Mouse (Mus musculus): ENCODE data around the gene Plcb3. TPM values are rescaled to one million over a fixed set of nuclear protein-coding genes. Genes with fewer than 3 reads are reported as not detected.
"Not testable (repeated sequence)": the region's sequence is repeated elsewhere in the genome, so short reads cannot be mapped to it uniquely, and the experiment has no call there.

Gene Plcb3
- total RNA-seq, 4 experiments from 2014 or later = 7.0 to 10.9 (median 9.4) TPM

DNA sequence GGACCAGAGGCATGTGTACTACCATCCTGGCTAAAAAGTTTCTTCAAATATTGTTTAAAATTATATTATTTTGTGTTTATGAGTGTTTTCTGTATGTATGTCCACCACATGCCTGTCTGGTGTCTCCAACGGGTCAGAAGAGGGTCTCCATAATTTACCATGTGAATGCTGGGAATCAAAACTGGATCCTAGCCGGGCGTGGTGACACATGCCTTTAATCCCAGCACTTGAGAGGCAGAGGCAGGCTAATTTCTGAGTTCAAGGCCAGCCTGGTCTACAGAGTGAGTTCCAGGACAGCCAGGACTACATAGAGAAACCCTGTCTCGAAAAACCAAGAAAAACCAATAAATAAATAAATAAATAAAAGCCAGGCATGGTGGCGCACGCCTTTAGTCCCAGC lies 14.9 kb upstream of the Plcb3 start:
- DNase-seq (ENCODE audit: low spot score in 2 of 2) = not testable (repeated sequence)

GRCm38 (mm10) chr19:6990712-6991111 lies 14.4 kb upstream of the Plcb3 start:
- DNase-seq (ENCODE audit: low spot score in 2 of 2) = no peak

DNA sequence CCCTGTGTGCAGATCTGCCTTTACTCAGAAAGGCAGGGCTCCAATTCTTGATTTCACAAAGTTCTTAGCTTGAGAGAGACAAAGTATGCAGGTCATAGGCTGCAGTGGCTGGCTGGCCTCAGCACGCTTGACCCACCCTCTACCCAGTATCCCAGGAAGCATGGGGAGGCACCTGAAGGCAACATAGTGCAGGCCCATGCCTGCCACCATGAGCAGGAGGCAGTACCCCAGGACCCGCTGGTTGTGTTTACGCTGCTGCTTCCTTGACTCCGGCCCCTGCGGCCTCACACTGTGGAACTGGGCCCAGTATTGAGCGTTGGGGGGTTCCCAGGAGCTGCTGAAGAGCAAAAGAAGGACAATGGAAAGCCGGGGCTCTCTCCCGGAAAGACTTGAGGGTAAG lies 13.0 kb upstream of the Plcb3 start:
- DNase-seq (ENCODE audit: low spot score in 2 of 2) = no peak

- no peak for DNase-seq (ENCODE audit: low spot score in 2 of 2)
These were observed 11.6 kb upstream of the Plcb3 start for GRCm38 (mm10) chr19:6987904-6988285.

DNA sequence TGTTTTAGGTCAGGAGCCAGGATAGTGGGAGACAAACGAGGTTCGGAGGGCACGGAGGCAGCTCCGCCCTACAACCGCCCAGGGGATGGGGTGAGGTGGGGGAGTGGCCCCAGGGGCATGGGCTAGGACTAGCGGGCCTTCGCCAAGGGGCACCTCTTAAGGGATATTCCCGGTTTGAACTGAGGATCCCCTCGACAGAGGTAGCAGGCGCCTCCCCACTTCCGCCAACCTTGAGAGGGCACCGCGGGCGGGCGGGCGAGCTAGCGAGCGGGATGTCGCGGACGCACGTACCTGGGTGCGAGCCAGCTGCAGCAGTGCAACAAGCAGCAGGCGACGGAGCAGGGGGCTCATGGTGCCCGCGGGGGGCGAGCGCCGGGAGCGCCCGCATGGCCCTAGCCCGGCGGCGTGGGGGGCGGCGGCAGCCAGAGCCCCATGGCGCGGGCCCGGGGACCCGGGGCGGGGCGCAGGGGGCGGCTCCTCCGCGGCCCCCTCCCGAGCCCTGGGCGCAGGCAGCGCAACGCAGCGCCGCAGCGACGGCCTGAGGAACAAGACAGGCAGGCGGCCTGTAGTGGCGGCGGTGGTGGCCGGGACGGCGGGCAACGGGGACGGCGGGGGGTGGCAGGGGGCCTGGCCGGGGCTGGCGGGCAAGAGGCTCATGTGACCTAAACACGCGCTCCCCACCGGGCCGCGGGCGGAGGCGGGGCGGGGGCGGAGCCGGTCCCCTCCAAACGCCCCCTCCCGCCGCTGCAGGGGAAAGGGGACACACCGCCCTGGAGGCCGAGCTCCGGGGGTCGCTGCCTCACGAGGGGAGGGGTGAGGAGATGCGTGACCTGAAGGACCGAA lies 11.0 kb upstream of the Plcb3 start, which contains the start of gene Vegfb:
Gene Vegfb (minus strand): TSS at position 591 of the 843 bp plus-strand sequence.
- peak; percentile 48 to 60 for DNase-seq (ENCODE audit: low spot score in 2 of 2)

GRCm38 (mm10) chr19:6985951-6986708 lies 9.9 kb upstream of the Plcb3 start:
- no peak for DNase-seq (ENCODE audit: low spot score in 2 of 2)

GRCm38 (mm10) chr19:6985300-6985699 lies 9.0 kb upstream of the Plcb3 start:
- DNase-seq (ENCODE audit: low spot score in 2 of 2) = no peak

DNA sequence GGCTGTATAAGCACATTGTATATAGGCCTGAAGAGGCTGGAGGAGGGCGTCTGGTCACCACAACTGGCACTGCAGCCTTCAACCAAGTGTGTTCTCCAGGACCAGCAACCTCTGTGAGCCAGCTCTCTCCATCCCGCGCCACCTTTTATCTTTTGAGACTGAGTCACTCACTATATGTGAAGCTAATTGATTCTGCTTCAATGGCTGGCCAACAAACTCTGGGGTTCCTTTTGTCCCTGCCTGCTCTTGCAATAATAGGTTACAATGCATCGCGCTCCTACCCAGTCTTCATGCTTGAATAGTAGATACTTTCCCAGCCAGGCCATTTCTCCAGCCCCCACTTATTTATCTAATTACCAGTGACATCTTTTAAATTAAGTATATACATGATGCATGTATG lies 7.4 kb upstream of the Plcb3 start:
- DNase-seq (ENCODE audit: low spot score in 2 of 2) = no peak

DNA sequence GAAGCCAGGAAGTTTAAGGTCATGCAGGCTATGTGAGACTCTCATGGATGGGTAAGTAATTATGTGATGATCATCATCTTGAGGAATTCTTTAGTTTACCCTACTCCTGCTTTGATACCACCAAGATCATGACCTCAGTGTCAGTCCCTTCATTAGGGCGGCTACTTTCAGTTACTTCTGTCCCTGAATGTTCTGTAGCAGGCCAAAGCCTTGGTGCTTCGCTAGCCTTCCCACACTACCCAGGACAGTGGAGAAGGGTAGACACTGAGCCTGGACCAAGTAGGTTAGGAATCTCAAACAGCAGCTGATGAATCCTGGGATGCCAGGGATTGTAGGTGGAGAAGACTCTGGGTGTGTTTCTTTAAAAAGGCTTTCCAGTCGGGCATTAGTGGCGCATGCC lies 5.2 kb upstream of the Plcb3 start:
- DNase-seq (ENCODE audit: low spot score in 2 of 2) = no peak

- DNase-seq (ENCODE audit: low spot score in 2 of 2) = peak; percentile 98 to 99
These were observed 4.3 kb upstream of the Plcb3 start, which contains the start of gene Fkbp2 for GRCm38 (mm10) chr19:6980381-6981093. Fkbp2 (minus strand) TSS chr19:6980501.

GRCm38 (mm10) chr19:6979486-6980380 lies 3.5 kb upstream of the Plcb3 start:
- peak; percentile 100 for DNase-seq (ENCODE audit: low spot score in 2 of 2)

DNA sequence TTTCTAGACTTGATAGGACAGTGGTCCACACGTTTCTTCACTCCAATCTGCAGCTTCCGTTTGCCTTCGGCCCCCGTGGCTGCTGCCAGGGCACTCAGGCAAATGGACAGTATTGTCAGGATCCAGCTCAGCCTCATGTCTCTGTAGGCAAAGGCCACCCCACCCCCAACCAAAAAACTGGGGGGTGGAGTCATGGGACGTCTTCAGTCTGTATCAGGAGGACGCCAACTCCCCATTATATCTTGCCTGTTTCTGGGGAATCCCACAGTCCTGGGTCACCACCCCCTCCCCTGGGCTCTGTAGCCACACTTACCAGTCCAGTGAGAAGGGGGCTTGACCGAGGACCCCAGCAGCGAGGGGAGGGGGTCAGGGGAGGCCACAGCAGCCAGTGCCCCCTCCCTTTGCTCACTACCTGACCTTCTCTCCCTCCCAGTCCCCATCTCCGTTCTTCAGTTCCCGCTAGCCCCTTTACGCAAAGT lies 2.8 kb upstream of the Plcb3 start:
- DNase-seq (ENCODE audit: low spot score in 2 of 2) = peak; percentile 37 to 49

GRCm38 (mm10) chr19:6978639-6978974 lies 2.3 kb upstream of the Plcb3 start:
- no peak for DNase-seq (ENCODE audit: low spot score in 2 of 2)

GRCm38 (mm10) chr19:6977759-6978638 lies 1.7 kb upstream of the Plcb3 start:
- no peak for DNase-seq (ENCODE audit: low spot score in 2 of 2)

- peak; percentile 64 to 70 for DNase-seq (ENCODE audit: low spot score in 2 of 2)
These were observed 1.8 kb downstream of the Plcb3 start, which contains the start of gene Ppp1r14b for GRCm38 (mm10) chr19:6974211-6975205. Ppp1r14b (plus strand) TSS chr19:6974968.

DNA sequence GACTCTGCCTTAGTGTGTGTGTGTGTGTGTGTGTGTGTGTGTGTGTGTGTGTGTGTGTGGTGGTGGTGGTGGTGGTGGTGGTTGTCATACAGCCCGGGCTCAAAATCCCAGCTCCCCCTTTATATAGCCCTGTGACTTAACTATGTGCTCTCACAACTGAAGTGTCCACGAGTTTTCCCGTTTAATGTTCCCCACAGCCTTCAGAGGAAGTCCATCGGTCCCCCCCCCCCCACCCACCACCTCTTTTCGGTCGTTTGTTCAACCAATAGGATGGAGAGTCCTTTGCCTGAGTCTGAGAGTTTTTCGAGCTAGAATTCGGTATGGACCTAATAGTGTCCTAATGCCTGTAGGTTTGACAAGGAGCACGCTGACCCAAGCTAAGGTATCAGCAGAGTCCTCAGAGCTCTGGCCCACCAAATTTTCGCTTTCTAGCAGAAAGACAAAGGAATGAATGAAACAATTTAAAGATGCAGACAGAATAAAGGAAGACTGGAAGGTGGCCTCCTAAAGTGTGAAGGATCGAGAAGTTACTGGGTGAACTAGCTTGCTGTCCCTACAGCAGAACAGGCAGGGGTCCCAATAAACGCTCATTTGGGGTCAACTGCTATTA lies 2.6 kb downstream of the Plcb3 start:
- DNase-seq (ENCODE audit: low spot score in 2 of 2) = no peak

DNA sequence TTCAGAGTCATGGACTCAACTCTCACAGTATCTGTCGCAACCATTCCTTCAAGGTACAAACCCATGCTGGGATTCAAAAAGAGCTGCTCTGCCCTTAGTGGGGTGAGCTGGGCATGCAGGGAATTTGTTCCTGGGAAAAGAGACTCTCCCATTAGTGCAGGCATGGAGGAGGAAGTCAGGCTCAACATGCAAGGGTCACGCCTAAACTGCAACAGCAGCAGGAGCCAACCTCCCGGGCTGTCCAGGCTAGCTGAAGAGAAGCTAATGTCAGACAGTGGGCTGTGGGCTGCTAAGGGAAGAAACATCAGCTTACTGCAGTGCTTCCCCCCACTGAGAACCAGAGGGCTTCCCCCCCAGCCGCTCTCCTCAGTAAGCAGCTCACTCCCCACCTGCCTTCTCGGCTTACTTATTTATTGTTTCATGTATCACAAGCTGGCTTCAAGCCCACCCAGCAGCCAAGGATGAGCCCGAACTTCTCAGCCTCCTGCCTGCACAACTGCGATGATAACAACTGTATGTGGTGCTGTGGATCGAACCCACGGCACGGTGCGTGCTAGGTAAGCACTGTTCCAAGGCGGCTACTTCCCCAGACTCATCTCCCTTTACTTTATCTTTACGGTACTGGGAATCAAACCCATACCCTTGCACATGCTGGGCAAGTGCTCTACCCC lies 3.9 kb downstream of the Plcb3 start:
- DNase-seq (ENCODE audit: low spot score in 2 of 2) = no peak
